Mouse (Mus musculus) megakaryocyte, embryonic 14.5 days (primary cell): ENCODE data around the gene Tbcc. TPM values are rescaled to one million over a fixed set of nuclear protein-coding genes. Genes with fewer than 3 reads are reported as not detected.

Source experiments
- H3K27me3 ChIP-seq: replicated peaks from 2 replicates; pipeline ENCODE3; 2012; ENCODE audit warnings: inconsistent platforms
- H3K36me3 ChIP-seq: replicated peaks from 2 replicates; pipeline ENCODE3; 2012; ENCODE audit warnings: low read length, inconsistent platforms, mixed read lengths
- H3K4me1 ChIP-seq: 2 replicates; pipeline ENCODE4 v1.6.1; 2012; ENCODE audit warnings: inconsistent platforms
- H3K4me3 ChIP-seq: replicated peaks from 2 replicates; pipeline ENCODE3; 2012; ENCODE audit warnings: moderate library complexity, mild to moderate bottlenecking, inconsistent platforms
- H3K9me3 ChIP-seq: 2 replicates; pipeline ENCODE4 v1.6.1; 2012; ENCODE audit warnings: inconsistent platforms
- FLI1 ChIP-seq: IDR thresholded peaks from 2 replicates; pipeline ENCODE4 v1.6.1; 2012; ENCODE audit warnings: low read length, inconsistent platforms, mixed read lengths
- GATA1 ChIP-seq: IDR thresholded peaks from 3 replicates; pipeline ENCODE4 v1.6.1; 2012; ENCODE audit warnings: mixed read lengths, low read length, inconsistent platforms, borderline replicate concordance
- polyA plus RNA-seq: library from polyadenylated mRNA; stranded (reverse); fragments of >175 nt; gene quantifications from 2 replicates; pipeline ENCODE4 v1.2.3, GENCODE M21; 2012; ENCODE audit warnings: low replicate concordance; ENCODE audit not compliant: insufficient read depth

Tbcc gene
- polyA plus RNA-seq, 1 experiment, result 40.2 TPM

GRCm38 (mm10) chr17:46880322-46880721 is 10.2 kb upstream of the Tbcc start:
- Histone ChIP-seq H3K9me3 (no peaks in the 10 kb centered on the region), H3K4me3 (peak overlapping the region; percentile 35), H3K27me3 (peaks cover 12% of the 10 kb centered on the region), H3K36me3 (peaks cover under 1% of the 10 kb centered on the region), H3K4me1 (peaks cover 72% of the 10 kb centered on the region)
- TF ChIP-seq GATA1, result no peak
- no peak for TF ChIP-seq FLI1

- Histone ChIP-seq H3K36me3 (no peaks in the 10 kb centered on the region), H3K27me3 (peaks cover 12% of the 10 kb centered on the region), H3K4me1 (peaks cover 76% of the 10 kb centered on the region), H3K4me3 (peak overlapping the region; percentile 67), H3K9me3 (no peaks in the 10 kb centered on the region)
- TF ChIP-seq GATA1 (no peak), FLI1 (no peak)
Measured at GRCm38 (mm10) chr17:46881728-46882127, 8.8 kb upstream of the Tbcc start.

- peak overlapping the region; percentile 12 for H3K4me3 ChIP-seq
- no peaks in the 10 kb centered on the region for H3K36me3 ChIP-seq
- H3K27me3 ChIP-seq, result peaks cover 12% of the 10 kb centered on the region
- H3K4me1 ChIP-seq, result peaks cover 72% of the 10 kb centered on the region
- no peaks in the 10 kb centered on the region for H3K9me3 ChIP-seq
- TF ChIP-seq FLI1 (no peak), GATA1 (no peak)
Measured at GRCm38 (mm10) chr17:46883107-46883506, 7.4 kb upstream of the Tbcc start.

GRCm38 (mm10) chr17:46884766-46885165 is 5.7 kb upstream of the Tbcc start:
- H3K36me3 ChIP-seq, result no peaks in the 10 kb centered on the region
- H3K4me1 ChIP-seq, result peaks cover 72% of the 10 kb centered on the region
- H3K9me3 ChIP-seq, result no peaks in the 10 kb centered on the region
- peaks cover 12% of the 10 kb centered on the region for H3K27me3 ChIP-seq
- H3K4me3 ChIP-seq, result no peak overlapping the region
- TF ChIP-seq FLI1 (no peak), GATA1 (no peak)

GRCm38 (mm10) chr17:46885218-46885909 is 5.1 kb upstream of the Tbcc start:
- Histone ChIP-seq H3K36me3 (no peaks in the 10 kb centered on the region), H3K27me3 (peaks cover 12% of the 10 kb centered on the region), H3K9me3 (no peaks in the 10 kb centered on the region), H3K4me3 (peak overlapping the region; percentile 7), H3K4me1 (peaks cover 66% of the 10 kb centered on the region)
- no peak for TF ChIP-seq GATA1
- TF ChIP-seq FLI1, result no peak

GRCm38 (mm10) chr17:46885910-46886643 is 4.4 kb upstream of the Tbcc start:
- TF ChIP-seq FLI1, result no peak
- no peak for TF ChIP-seq GATA1
- Histone ChIP-seq H3K27me3 (peaks cover 12% of the 10 kb centered on the region), H3K9me3 (no peaks in the 10 kb centered on the region), H3K36me3 (no peaks in the 10 kb centered on the region), H3K4me1 (peaks cover 64% of the 10 kb centered on the region), H3K4me3 (peak overlapping the region; percentile 38)

GRCm38 (mm10) chr17:46888511-46889212 is 1.8 kb upstream of the Tbcc start:
- Histone ChIP-seq H3K9me3 (no peaks in the 10 kb centered on the region), H3K27me3 (peaks cover 3% of the 10 kb centered on the region), H3K4me3 (peak overlapping the region; percentile 98), H3K36me3 (peaks cover 14% of the 10 kb centered on the region), H3K4me1 (peaks cover 60% of the 10 kb centered on the region)
- TF ChIP-seq FLI1 (no peak), GATA1 (no peak)

- H3K4me3 ChIP-seq, result peak overlapping the region; percentile 98
- H3K9me3 ChIP-seq, result no peaks in the 10 kb centered on the region
- H3K4me1 ChIP-seq, result peaks cover 63% of the 10 kb centered on the region
- peaks cover 18% of the 10 kb centered on the region for H3K36me3 ChIP-seq
- H3K27me3 ChIP-seq, result no peaks in the 10 kb centered on the region
- no peak for TF ChIP-seq FLI1
- no peak for TF ChIP-seq GATA1
Measured at GRCm38 (mm10) chr17:46889450-46890084, 917 bp upstream of the Tbcc start.

- Histone ChIP-seq H3K4me3 (peak overlapping the region; percentile 98), H3K36me3 (peaks cover 18% of the 10 kb centered on the region), H3K9me3 (peaks cover under 1% of the 10 kb centered on the region; the same call in 1 of the 2 replicates), H3K27me3 (no peaks in the 10 kb centered on the region), H3K4me1 (peaks cover 53% of the 10 kb centered on the region)
- TF ChIP-seq FLI1 (no peak), GATA1 (no peak)
Measured at GRCm38 (mm10) chr17:46890843-46891594, 535 bp downstream of the Tbcc start.
